Mouse (Mus musculus): ENCODE results near the gene Narf.
A peak's percentile ranks its signal among the peaks of the same experiment; 100 is the strongest.

Narf gene

GRCm38 (mm10) chr11:121237345-121238128 lies 484 bp downstream of the Narf start:
- no peak for DNase-seq

- no peak for DNase-seq
These were observed 2.6 kb downstream of the Narf start for GRCm38 (mm10) chr11:121239669-121240068.

GRCm38 (mm10) chr11:121250196-121250595 lies 13.1 kb downstream of the Narf start:
- peak; percentile 49 to 53 for DNase-seq

GRCm38 (mm10) chr11:121259160-121260100 lies 22.4 kb downstream of the Narf start, which contains the start of gene Foxk2:
Foxk2 (plus strand) TSS chr11:121259990.
- DNase-seq = peak; percentile 98

GRCm38 (mm10) chr11:121260211-121260906 lies 23.3 kb downstream of the Narf start:
- DNase-seq = peak; percentile 51 to 56

GRCm38 (mm10) chr11:121261074-121261473 lies 24.0 kb downstream of the Narf start:
- DNase-seq = no peak

- no peak for DNase-seq
These were observed 40.5 kb downstream of the Narf start for GRCm38 (mm10) chr11:121277516-121277915.

GRCm38 (mm10) chr11:121278011-121278410 lies 41.0 kb downstream of the Narf start:
- DNase-seq = no peak

GRCm38 (mm10) chr11:121282911-121283310 lies 45.9 kb downstream of the Narf start:
- DNase-seq = no peak

- no peak for DNase-seq
These were observed 52.8 kb downstream of the Narf start for GRCm38 (mm10) chr11:121289859-121290258.

- DNase-seq = no peak
These were observed 57.7 kb downstream of the Narf start for GRCm38 (mm10) chr11:121294771-121295170.

GRCm38 (mm10) chr11:121298493-121298892 lies 61.4 kb downstream of the Narf start:
- no peak for DNase-seq

GRCm38 (mm10) chr11:121300265-121300664 lies 63.2 kb downstream of the Narf start:
- no peak for DNase-seq

- DNase-seq = no peak
These were observed 68.3 kb downstream of the Narf start for GRCm38 (mm10) chr11:121305371-121305770.

Data from cerebellum, postnatal 14 days (tissue).